Mouse (Mus musculus) kidney, embryonic 15.5 days (tissue): ENCODE data around the gene Wdr6. TPM values are rescaled to one million over a fixed set of nuclear protein-coding genes. Genes with fewer than 3 reads are reported as not detected.

ENCODE experiments used
- ATAC-seq: fragments of 200-750 bp; cut with Nextera tagmentation; replicated peaks from 2 replicates; pipeline ENCODE4 v1.8.0; 2017; ENCODE audit warnings: moderate TSS enrichment; ENCODE audit not compliant: low FRiP score
- H3K27ac ChIP-seq: fragments of 300-500 bp; sonication (generic); 2 replicates; pipeline ENCODE4 v1.5.1; 2015; ENCODE audit warnings: mild to moderate bottlenecking, inconsistent platforms
- H3K27me3 ChIP-seq: fragments of 300-500 bp; sonication (generic); 2 replicates; pipeline ENCODE4 v1.6.1; 2015; ENCODE audit warnings: inconsistent platforms
- H3K36me3 ChIP-seq: fragments of 300-500 bp; sonication (generic); 2 replicates; pipeline ENCODE4 v1.6.1; 2015; ENCODE audit warnings: inconsistent platforms
- H3K4me1 ChIP-seq: fragments of 300-500 bp; sonication (generic); 2 replicates; pipeline ENCODE4 v1.6.1; 2015; ENCODE audit warnings: inconsistent platforms
- H3K4me2 ChIP-seq: fragments of 300-500 bp; sonication (generic); 2 replicates; pipeline ENCODE4 v1.6.1; 2015; ENCODE audit warnings: moderate library complexity, mild to moderate bottlenecking, inconsistent platforms
- H3K4me3 ChIP-seq: fragments of 300-500 bp; sonication (generic); replicated peaks from 2 replicates; pipeline ENCODE4 v1.5.1; 2015; ENCODE audit warnings: mild to moderate bottlenecking, inconsistent platforms
- H3K9ac ChIP-seq: fragments of 300-500 bp; sonication (generic); 2 replicates; pipeline ENCODE4 v1.6.1; 2015; ENCODE audit warnings: mild to moderate bottlenecking, inconsistent platforms
- H3K9me3 ChIP-seq: fragments of 300-500 bp; sonication (generic); replicated peaks from 2 replicates; pipeline ENCODE4 v1.6.1; 2016; ENCODE audit warnings: inconsistent platforms
- WGBS: fragments of 180-500 bp; shearing (Covaris S2); methylation state at CpG from one replicate; pipeline ENCODE4 v1.1.7; 2015; ENCODE audit warnings: mixed read lengths; 5-methylcytosine and 5-hydroxymethylcytosine counted together
- polyA plus RNA-seq: library from polyadenylated mRNA; unstranded; fragments of >200 nt; fragmentation: Nextera tagmentation; extraction: Ambion mirVana; gene quantifications from 2 replicates; pipeline ENCODE4 v1.2.1, GENCODE M21; 2015

Wdr6 gene
- polyA plus RNA-seq, 1 experiment from 2014 or later: 139 TPM

DNA sequence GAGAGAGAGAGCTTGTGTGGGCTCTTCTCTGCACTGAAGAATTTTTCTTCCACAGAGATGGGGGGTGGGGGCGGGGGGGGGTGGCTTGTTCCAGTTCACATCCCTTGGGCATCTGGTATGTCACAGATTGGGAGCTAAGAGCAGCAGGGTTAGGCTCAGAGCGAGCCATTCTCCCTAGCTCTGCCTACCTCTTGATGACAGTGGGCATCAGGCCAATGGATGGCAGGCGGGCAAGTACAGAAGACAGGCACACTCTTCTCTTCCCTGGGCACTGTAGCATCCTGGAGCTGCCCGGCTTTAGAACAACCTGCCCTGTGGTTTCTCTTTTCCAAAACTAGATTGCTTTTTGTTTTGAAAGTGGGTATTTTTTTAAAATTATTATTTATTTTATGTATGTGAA, 12.9 kb upstream of the Wdr6 start:
- no peak overlapping the region for H3K4me2 ChIP-seq
- H3K4me1 ChIP-seq: peaks cover 35% of the 10 kb centered on the region
- no peak overlapping the region for H3K9ac ChIP-seq
- H3K36me3 ChIP-seq: no peaks in the 10 kb centered on the region
- no peak overlapping the region for H3K27ac ChIP-seq
- ATAC-seq: no peak
- H3K4me3 ChIP-seq: no peak overlapping the region
- H3K27me3 ChIP-seq: no peaks in the 10 kb centered on the region
- no peaks in the 10 kb centered on the region for H3K9me3 ChIP-seq
- WGBS: 87% methylated on average over 4 of the region's 4 CpGs

DNA sequence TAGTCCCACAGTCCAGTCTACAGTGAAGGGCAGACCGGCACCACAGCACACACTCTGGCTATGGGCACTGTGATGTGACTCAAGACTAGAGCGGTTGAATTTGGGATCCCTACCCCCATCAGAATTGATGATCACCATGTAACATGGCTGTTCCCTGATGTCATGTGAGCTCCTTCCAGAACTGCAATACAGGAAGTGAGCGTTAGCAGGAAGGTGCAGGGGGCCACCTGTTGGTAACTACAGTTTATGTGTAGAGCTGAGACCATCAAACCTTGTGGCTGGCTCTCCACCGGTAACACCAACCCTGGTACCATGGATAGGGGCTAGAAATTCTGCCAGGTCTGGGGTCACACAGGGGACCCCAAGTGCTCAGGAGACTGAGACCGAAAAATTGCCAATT, 10.7 kb upstream of the Wdr6 start:
- no peaks in the 10 kb centered on the region for H3K36me3 ChIP-seq
- no peak overlapping the region for H3K9ac ChIP-seq
- no peak overlapping the region for H3K4me2 ChIP-seq
- no peaks in the 10 kb centered on the region for H3K27me3 ChIP-seq
- 0 out of 2 replicates have a peak overlapping the region, but pooled peaks have one; percentile 30 for H3K27ac ChIP-seq
- H3K9me3 ChIP-seq: no peaks in the 10 kb centered on the region
- H3K4me1 ChIP-seq: peaks cover 30% of the 10 kb centered on the region
- no peak for ATAC-seq
- no peak overlapping the region for H3K4me3 ChIP-seq
- 72% methylated on average over 5 of the region's 5 CpGs for WGBS

DNA sequence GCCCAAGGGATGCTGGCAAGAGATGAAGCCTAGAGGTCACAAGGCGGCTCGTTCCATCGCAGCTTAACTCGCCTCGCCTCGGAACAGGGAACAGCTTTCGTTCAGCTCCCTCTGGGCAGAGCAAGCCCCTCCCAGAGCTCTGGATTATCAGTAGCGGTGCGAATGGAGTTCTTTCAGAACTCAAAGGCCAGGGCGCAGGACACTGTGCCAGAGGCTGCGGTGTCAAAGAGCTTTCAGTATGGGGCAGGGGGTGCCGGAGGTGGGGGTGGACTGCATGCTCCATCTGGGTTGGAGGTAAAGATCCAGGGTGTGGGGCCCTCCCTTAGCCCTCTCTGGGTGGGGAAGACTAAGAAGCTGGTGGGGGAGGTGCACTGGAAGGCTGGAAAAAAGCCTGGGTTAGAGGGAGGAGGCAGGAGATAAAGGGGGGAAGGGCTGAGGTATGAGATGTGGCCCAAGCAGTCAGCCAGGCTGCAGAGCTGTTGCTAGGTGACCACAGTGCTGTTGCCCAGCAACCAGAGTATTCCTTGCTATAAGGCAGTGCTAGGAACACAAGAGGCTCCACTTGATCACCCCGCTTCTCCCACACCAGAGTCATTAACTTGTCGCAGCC, 9.1 kb upstream of the Wdr6 start:
- Histone ChIP-seq H3K4me2 (peak overlapping the region; percentile 52), H3K36me3 (no peaks in the 10 kb centered on the region), H3K9ac (peak overlapping the region; percentile 27; the same call in 1 of the 2 replicates), H3K27ac (peak overlapping the region; percentile 90), H3K4me3 (peak overlapping the region; percentile 17; the same call in 1 of the 2 replicates), H3K4me1 (peaks cover 30% of the 10 kb centered on the region), H3K9me3 (no peaks in the 10 kb centered on the region), H3K27me3 (no peaks in the 10 kb centered on the region)
- WGBS: 7% methylated on average over 14 of the region's 14 CpGs
- ATAC-seq: peak; percentile 96

DNA sequence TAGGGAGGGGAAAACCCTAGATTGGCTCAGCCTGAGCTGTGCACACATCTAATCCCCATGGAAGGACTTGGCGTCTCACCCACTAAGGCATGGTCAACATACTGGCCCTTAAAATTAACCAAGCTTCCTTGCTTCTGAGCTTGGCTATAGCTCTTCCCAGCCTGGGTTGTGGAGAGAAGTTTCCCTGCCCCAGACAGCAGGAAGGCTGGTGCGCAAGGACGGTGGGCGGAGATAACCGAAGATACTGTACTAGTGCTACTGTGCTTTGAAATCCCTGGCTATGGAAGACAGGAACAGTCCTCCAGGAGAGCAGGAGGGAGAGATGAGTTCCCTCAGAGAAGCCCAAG, 778 bp upstream of the Wdr6 start:
- H3K4me1 ChIP-seq: peaks cover 49% of the 10 kb centered on the region
- peak; percentile 5; the same call in 1 of the 2 replicates for ATAC-seq
- no peaks in the 10 kb centered on the region for H3K27me3 ChIP-seq
- no peaks in the 10 kb centered on the region for H3K9me3 ChIP-seq
- 70% methylated on average over 5 of the region's 5 CpGs for WGBS
- H3K4me2 ChIP-seq: peak overlapping the region; percentile 79
- peak overlapping the region; percentile 84 for H3K9ac ChIP-seq
- peaks cover 29% of the 10 kb centered on the region for H3K36me3 ChIP-seq
- peak overlapping the region; percentile 96 for H3K27ac ChIP-seq
- peak overlapping the region; percentile 81 for H3K4me3 ChIP-seq

DNA sequence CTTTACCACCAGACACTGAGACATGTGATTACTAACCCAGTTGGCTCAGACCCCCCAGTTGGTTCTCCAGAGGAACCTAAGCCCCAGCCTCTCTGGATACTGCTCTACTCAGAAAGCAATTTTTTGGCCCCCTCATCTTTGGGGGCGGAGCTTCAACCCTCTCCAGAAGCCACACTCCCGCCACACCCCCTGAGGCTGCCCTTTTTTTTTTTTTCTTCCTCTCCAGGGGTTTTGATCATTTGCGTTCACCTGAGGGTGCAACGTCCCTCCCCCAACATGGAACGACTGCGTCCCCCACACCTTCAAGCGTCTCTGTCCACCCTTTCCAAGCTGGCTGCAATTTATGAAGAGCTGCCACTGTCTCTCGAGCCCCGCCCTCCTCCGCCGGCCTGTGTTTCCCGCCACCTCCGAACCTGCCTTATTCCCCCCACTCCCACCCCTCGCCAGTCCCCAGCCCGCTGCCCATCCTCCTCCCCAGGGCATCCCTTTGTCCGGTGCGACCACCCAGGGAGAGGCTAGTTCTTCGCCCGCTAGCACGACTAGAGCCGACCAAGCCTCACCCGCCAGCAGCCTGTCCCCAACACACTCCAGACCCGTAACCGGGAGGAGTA, 500 bp downstream of the Wdr6 start:
- H3K27ac ChIP-seq: peak overlapping the region; percentile 96
- H3K27me3 ChIP-seq: no peaks in the 10 kb centered on the region
- peaks cover 59% of the 10 kb centered on the region for H3K4me1 ChIP-seq
- peak overlapping the region; percentile 81 for H3K4me3 ChIP-seq
- H3K9ac ChIP-seq: peak overlapping the region; percentile 84
- H3K4me2 ChIP-seq: peak overlapping the region; percentile 79
- no peaks in the 10 kb centered on the region for H3K9me3 ChIP-seq
- no peak for ATAC-seq
- under 1% methylated on average over 24 of the region's 24 CpGs for WGBS
- H3K36me3 ChIP-seq: peaks cover 41% of the 10 kb centered on the region

DNA sequence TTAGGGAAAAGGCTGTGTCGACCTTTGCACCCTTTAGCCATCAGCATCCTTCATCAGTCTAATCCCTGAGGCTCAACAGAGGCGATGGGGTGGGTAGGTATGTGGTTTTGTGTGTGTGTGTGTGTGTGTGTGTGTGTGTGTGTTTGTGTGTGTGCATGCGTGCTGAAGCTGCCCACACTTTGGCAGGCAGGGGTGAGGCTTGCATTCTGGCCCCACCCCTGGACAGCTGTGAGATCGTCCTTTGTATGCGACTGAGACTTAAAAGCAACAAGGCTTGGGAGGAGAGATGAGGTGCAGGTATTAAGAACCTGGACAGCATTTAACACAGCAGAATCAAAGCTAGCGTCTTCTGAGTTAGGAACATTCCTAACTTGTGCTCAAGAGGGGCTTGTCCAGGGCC, 1.5 kb downstream of the Wdr6 start:
- Histone ChIP-seq H3K9me3 (no peaks in the 10 kb centered on the region), H3K4me3 (peak overlapping the region; percentile 81), H3K4me1 (peaks cover 59% of the 10 kb centered on the region), H3K27ac (peak overlapping the region; percentile 96), H3K36me3 (peaks cover 51% of the 10 kb centered on the region), H3K4me2 (peak overlapping the region; percentile 79), H3K9ac (peak overlapping the region; percentile 84; the same call in 1 of the 2 replicates), H3K27me3 (no peaks in the 10 kb centered on the region)
- WGBS: 46% methylated on average over 6 of the region's 6 CpGs
- no peak for ATAC-seq

DNA sequence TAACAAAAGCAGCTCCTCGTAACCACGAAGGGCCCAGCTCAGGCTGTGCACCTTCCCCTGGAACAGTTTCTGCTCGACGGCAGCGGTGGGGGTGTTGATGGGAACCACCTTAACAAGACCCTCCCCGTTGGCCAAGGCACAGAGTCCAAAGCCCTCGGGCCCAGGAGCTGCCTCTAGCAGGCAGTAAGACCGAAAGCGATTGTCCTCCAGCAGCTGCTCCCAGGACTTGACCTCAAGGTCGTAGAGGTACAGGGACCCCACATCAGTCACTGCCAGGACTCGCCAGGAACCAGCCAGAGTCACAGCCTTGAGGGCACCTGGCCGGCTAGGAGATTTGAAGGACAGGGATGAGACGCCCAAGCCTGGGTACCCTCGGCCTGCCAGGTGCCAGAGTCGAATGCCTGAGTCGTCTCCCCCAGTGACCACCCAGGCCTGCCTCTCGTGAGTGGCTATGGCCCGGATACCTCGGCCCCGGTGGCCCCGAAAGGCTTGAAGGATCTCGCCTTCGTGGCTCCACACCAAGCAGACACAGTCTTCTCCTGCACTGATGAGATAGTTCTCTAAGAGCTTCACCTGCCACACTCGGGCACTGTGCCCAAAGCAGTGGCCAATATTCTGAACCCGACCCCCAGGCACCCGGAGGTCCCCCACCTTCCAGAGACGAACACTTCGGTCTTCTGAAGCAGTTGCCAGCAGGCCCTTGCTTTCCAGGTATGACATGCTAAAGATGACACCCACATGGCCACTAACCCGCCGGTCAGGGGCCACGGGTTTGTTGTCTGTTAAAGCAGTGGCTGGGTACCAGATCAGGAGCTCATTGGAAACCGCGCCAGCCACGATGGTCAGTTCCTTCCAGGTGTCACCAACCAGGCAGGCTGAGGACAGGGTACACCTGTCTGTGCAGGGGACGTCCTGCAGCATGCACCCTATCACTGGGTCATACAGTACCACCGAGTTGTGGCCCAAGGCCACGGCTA, 2.9 kb downstream of the Wdr6 start:
- Histone ChIP-seq H3K4me2 (0 out of 2 replicates have a peak overlapping the region, but pooled peaks have one; percentile 79), H3K27ac (no peak overlapping the region), H3K4me3 (no peak overlapping the region), H3K9ac (no peak overlapping the region), H3K27me3 (no peaks in the 10 kb centered on the region), H3K9me3 (no peaks in the 10 kb centered on the region), H3K4me1 (peaks cover 64% of the 10 kb centered on the region), H3K36me3 (peaks cover 59% of the 10 kb centered on the region)
- ATAC-seq: no peak
- WGBS: 80% methylated on average over 37 of the region's 37 CpGs

DNA sequence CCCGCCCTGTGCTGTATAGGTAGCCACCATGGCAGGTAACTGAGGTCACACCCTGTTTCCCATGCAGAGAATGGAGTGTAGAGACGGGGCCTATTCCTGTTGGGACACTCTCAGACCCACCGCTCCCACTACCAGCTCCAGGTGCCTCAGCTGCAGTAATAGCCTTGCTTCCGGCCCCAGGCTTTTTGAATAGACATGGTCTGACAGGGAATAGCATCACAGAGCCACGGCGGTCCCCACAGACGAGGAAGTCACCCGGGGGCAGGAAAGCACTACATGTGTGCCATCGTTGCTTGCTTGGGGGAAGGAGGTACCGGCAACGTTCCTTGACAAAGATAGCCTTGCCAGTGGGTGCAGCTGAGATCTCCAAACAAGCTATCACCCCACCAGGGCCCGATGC, 3.6 kb downstream of the Wdr6 start:
- ATAC-seq: no peak
- no peak overlapping the region for H3K4me3 ChIP-seq
- no peaks in the 10 kb centered on the region for H3K27me3 ChIP-seq
- no peak overlapping the region for H3K27ac ChIP-seq
- H3K36me3 ChIP-seq: peaks cover 59% of the 10 kb centered on the region
- H3K4me2 ChIP-seq: 0 out of 2 replicates have a peak overlapping the region, but pooled peaks have one; percentile 1
- 91% methylated on average over 12 of the region's 12 CpGs for WGBS
- H3K4me1 ChIP-seq: peaks cover 69% of the 10 kb centered on the region
- H3K9me3 ChIP-seq: no peaks in the 10 kb centered on the region
- no peak overlapping the region for H3K9ac ChIP-seq

DNA sequence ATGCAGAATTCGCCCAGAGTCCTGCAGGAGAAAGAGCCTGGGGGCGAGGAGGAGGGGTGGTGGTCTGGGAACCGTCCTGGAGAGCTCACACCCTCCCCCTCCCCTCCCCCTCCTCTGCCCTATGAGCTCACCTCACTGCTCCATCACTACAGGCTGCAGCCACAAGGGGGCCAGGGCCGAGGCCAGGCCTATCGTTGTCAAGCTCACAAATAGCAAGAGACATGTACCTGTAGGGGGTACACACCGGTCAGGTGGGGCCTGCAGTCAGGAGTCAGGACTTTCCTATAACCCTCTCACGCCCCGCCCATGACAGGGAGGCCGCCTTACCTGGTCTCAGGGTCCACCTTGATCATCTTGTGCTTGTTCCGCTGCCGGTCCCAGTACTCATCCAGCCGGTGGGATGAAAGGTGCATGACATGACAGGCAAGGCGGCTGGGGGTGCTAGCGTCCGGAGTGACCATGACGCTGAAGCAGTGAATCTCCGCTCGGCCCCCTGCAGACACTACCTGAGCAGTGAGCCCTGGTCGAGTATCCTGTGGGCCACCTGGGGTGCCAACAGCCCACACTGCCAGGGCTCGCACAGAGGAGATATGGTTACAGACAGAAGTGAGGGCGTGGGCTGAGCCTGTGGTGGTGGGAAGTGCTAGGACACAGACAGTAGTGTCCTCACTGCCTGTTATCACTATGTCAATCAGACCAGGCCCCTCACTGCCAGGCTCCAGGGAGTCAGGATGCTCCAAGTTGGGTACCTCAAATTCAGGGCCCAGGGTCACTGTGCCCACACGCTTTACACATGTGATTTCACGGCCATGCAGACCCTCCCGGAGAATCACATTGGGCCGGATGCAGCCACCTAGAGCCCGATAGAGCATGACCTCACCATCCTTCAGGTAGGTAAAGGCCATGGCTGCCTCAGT, 4.5 kb downstream of the Wdr6 start:
- peak overlapping the region; percentile 10; the same call in 1 of the 2 replicates for H3K27ac ChIP-seq
- H3K36me3 ChIP-seq: peaks cover 59% of the 10 kb centered on the region

DNA sequence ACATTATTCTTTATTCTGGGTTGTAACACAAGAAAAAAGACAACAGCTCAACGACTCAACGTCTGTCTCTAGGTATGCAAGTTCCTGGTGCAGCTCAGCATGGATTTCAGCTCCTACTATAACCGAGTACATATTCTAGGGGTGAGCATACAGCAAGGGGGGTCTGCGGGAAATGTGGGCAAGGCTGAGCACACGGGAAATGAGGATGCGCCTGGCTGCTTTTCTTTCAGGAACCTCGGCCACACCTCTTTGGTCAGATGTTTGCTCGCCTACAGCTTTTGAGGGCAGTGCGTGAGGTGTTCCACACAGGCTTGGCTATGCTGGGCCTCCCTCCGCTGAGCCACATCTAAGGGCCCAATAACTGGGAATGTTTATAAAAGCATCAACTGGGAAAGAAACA, 6.2 kb downstream of the Wdr6 start:
- Histone ChIP-seq H3K9me3 (no peaks in the 10 kb centered on the region), H3K9ac (no peak overlapping the region), H3K4me2 (no peak overlapping the region), H3K4me3 (no peak overlapping the region), H3K4me1 (peaks cover 72% of the 10 kb centered on the region), H3K27me3 (no peaks in the 10 kb centered on the region), H3K36me3 (peaks cover 59% of the 10 kb centered on the region), H3K27ac (no peak overlapping the region)
- 75% methylated on average over 10 of the region's 10 CpGs for WGBS
- ATAC-seq: no peak

More for the DNA sequence above, 4.5 kb downstream of the Wdr6 start:
- no peak overlapping the region for H3K4me2 ChIP-seq
- no peaks in the 10 kb centered on the region for H3K27me3 ChIP-seq
- H3K9ac ChIP-seq: no peak overlapping the region
- peaks cover 67% of the 10 kb centered on the region for H3K4me1 ChIP-seq
- H3K4me3 ChIP-seq: no peak overlapping the region
- 60% methylated on average over 26 of the region's 26 CpGs for WGBS
- ATAC-seq: no peak
- no peaks in the 10 kb centered on the region for H3K9me3 ChIP-seq

DNA sequence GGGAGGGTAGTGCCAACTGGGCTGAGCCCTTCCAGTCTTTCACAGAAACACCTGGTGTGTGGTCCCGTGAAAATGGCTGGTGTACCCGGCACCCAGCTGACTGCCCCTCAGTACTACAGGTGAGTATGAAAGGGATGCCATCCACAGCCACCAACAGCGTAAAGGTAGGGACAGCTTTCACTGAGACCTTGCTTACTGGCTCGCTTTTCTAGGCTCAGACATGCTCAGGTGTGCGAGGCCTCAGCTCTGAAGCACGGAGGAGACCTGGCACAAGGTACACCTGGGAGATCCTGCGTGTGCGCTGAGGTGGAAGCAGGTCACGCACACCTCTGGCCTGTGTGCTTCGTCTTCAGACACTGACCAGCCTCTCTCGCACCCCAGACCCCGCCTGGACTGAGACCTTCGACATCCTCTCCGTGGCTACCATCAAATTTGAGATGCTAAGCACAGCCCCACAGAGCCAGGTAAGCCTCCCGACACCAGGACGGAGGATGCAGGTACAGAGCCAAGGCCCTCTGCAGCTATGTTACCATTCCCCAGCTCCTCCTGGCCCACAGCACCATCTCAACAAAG, 7.1 kb downstream of the Wdr6 start:
- peaks cover 64% of the 10 kb centered on the region for H3K4me1 ChIP-seq
- no peak overlapping the region for H3K4me2 ChIP-seq
- no peaks in the 10 kb centered on the region for H3K9me3 ChIP-seq
- no peak for ATAC-seq
- peaks cover 59% of the 10 kb centered on the region for H3K36me3 ChIP-seq
- H3K4me3 ChIP-seq: no peak overlapping the region
- no peaks in the 10 kb centered on the region for H3K27me3 ChIP-seq
- H3K27ac ChIP-seq: no peak overlapping the region
- no peak overlapping the region for H3K9ac ChIP-seq
- 96% methylated on average over 16 of the region's 16 CpGs for WGBS
